Mouse (Mus musculus): ENCODE data around the gene Gpha2. TPM values are rescaled to one million over a fixed set of nuclear protein-coding genes. Genes with fewer than 3 reads are reported as not detected.
A peak's percentile ranks its signal among the peaks of the same experiment; 100 is the strongest.

Gpha2 gene
- polyA plus RNA-seq, 1 experiment from 2014 or later, result not detected

DNA sequence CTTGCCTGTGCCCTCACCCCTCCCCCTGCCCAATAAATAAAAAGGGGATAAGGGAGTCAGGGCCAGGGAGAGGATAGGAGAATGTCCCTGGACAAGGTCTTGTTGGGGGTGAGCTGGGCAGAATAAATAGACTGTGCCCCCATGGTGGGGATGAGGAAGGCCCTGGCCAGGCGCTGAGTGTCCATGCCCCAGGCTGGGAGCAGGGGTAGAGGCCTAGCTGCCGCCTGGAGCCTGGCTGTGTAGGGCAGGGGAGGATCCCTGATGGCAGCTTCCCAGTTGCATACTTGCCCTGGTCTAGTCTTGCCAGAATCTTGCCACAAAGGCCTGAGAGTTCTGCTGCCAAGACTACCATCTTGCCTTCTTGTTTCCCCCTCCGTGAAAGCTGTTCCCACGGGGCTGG, 1.7 kb downstream of the Gpha2 start:
- Histone ChIP-seq H3K4me3 (replicated peaks; ENCODE audit: low read length) (no peak overlapping the region), H3K4me1 (replicated peaks; ENCODE audit: control insufficient read depth, insufficient read depth, low read length) (no peaks in the 10 kb centered on the region), H3K27me3 (replicated peaks; ENCODE audit: control insufficient read depth, insufficient read depth, low read length) (no peaks in the 10 kb centered on the region), H3K4me2 (ENCODE audit: low read length) (no peak overlapping the region), H3K36me3 (ENCODE audit: control insufficient read depth, insufficient read depth) (peaks cover 13% of the 10 kb centered on the region; the same call in 1 of the 2 replicates), H3K9me3 (ENCODE audit: control insufficient read depth, low read length) (no peaks in the 10 kb centered on the region), H3K27ac (ENCODE audit: low read length) (no peak overlapping the region), H3K9ac (replicated peaks; ENCODE audit: low read depth, low read length) (no peak overlapping the region)
- 0 out of 2 replicates have a peak, but pooled peaks have one; percentile 20 for ATAC-seq
- 83% methylated on average over 4 of the region's 4 CpGs for WGBS

DNA sequence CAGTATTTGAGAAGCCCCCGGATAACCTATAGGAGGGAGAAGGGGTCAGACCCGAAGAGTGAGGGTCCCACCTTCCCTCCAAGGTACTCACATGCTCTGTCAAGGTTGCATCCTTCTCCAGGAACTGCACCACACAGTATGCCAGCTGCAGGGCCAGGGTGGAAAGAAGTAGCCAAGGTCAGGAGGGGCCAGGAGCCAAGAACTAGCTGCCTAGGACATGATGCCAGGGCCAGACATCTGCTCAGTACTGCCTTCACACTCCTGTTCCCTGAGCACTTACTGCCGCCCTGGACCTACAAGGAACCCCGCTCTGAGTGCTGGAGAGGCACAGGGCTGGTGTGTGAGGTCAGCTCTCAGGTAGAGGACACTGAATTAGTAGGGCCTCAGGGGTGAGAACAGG, 4.2 kb downstream of the Gpha2 start:
- no peak overlapping the region for H3K27ac ChIP-seq (ENCODE audit: low read length)
- H3K27me3 ChIP-seq (replicated peaks; ENCODE audit: control insufficient read depth, insufficient read depth, low read length), result no peaks in the 10 kb centered on the region
- no peak overlapping the region for H3K4me2 ChIP-seq (ENCODE audit: low read length)
- WGBS, result 93% methylated on average over 4 of the region's 4 CpGs
- no peak for ATAC-seq
- no peaks in the 10 kb centered on the region for H3K9me3 ChIP-seq (ENCODE audit: control insufficient read depth, low read length)
- peaks cover 13% of the 10 kb centered on the region; the same call in 1 of the 2 replicates for H3K36me3 ChIP-seq (ENCODE audit: control insufficient read depth, insufficient read depth)
- H3K9ac ChIP-seq (replicated peaks; ENCODE audit: low read depth, low read length), result no peak overlapping the region
- H3K4me3 ChIP-seq (replicated peaks; ENCODE audit: low read length), result no peak overlapping the region
- H3K4me1 ChIP-seq (replicated peaks; ENCODE audit: control insufficient read depth, insufficient read depth, low read length), result peaks cover 17% of the 10 kb centered on the region

DNA sequence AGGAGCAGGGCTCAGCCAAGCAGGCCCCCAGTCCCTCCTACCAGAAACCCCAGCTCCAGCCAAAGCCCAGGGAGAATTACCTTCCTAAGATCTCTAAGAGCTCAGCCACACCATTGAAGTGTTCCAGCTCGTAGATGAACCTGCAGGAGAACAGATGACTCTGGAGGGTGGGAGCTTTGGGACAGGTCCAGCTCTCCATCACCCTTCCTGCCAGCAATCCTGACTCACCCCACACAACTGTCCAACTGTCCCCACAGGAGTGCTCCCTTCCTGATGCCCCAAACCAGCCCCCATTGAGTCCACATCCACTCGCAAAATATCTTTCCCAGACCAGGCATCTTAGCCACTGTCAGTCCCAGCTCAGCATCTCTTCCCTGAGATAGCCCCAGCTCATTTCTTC, 4.9 kb downstream of the Gpha2 start:
- Histone ChIP-seq H3K27ac (ENCODE audit: low read length) (no peak overlapping the region), H3K9me3 (ENCODE audit: control insufficient read depth, low read length) (no peaks in the 10 kb centered on the region), H3K36me3 (ENCODE audit: control insufficient read depth, insufficient read depth) (peaks cover 13% of the 10 kb centered on the region; the same call in 1 of the 2 replicates), H3K4me3 (replicated peaks; ENCODE audit: low read length) (no peak overlapping the region), H3K9ac (replicated peaks; ENCODE audit: low read depth, low read length) (no peak overlapping the region), H3K4me1 (replicated peaks; ENCODE audit: control insufficient read depth, insufficient read depth, low read length) (peaks cover 17% of the 10 kb centered on the region), H3K27me3 (replicated peaks; ENCODE audit: control insufficient read depth, insufficient read depth, low read length) (no peaks in the 10 kb centered on the region), H3K4me2 (ENCODE audit: low read length) (no peak overlapping the region)
- 89% methylated on average over 2 of the region's 2 CpGs for WGBS
- no peak for ATAC-seq

DNA sequence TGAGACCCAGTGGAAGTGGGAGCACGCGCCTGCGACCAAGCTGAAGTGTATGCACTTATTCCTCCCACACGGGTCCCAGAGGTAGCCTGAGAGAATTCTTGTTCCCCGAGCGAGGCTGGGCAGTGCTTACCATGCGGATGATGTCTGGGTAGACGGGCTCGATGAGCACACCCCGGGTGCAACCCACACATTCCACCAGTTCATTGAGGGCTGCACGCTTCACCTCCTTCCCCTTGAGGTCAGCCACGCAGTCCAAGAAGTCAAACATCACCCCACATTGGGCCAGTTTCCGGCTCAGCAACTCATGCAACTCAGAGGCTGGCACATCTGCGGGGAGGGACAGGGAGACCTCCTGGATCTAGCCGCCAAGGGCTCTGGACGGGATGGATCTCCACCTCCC, 7.5 kb downstream of the Gpha2 start:
- Histone ChIP-seq H3K4me3 (replicated peaks; ENCODE audit: low read length) (no peak overlapping the region), H3K27ac (ENCODE audit: low read length) (no peak overlapping the region), H3K4me2 (ENCODE audit: low read length) (no peak overlapping the region), H3K27me3 (replicated peaks; ENCODE audit: control insufficient read depth, insufficient read depth, low read length) (no peaks in the 10 kb centered on the region), H3K36me3 (ENCODE audit: control insufficient read depth, insufficient read depth) (peaks cover 4% of the 10 kb centered on the region; the same call in 1 of the 2 replicates), H3K9ac (replicated peaks; ENCODE audit: low read depth, low read length) (no peak overlapping the region), H3K4me1 (replicated peaks; ENCODE audit: control insufficient read depth, insufficient read depth, low read length) (peaks cover 22% of the 10 kb centered on the region), H3K9me3 (ENCODE audit: control insufficient read depth, low read length) (no peaks in the 10 kb centered on the region)
- WGBS, result 91% methylated on average over 16 of the region's 16 CpGs
- no peak for ATAC-seq

DNA sequence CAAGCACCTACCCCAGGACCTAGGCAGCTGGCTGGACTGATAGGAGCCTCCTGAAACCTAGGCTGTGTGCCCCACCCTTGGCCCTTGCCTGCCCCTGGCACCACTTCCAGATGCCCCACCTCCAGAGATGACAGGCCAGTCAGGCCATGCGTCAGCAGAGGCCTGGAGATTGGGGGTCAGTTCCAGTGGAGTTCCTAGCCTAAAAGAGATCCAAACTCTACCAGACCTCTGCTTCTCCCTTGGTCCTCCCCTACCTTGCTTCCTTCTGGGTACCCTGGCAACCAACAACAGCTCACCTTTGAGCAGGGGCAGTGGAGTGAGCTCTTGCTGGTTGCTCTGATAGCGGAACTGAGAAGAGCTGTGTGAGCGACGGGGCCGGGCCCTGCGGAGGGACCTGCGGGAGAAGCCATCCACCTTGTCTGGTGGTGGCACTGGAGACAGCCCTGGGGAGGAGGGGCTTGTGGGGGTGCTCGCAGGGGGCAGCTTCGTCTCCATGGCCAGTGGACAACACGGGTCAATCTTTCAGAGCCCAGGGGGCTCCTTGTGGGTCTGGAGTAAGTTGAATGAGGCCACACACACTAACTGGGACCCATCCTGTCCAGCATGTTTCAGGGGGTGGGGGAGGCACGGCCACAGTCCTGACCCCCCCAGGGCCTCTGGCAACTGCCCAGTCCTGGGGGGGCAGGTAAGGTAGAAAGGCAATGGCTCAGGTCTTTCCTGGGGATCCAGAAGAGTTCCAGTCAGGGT, 8.3 kb downstream of the Gpha2 start:
- no peaks in the 10 kb centered on the region for H3K9me3 ChIP-seq (ENCODE audit: control insufficient read depth, low read length)
- WGBS, result 66% methylated on average over 11 of the region's 11 CpGs
- ATAC-seq, result no peak
- H3K27ac ChIP-seq (ENCODE audit: low read length), result no peak overlapping the region
- no peaks in the 10 kb centered on the region for H3K27me3 ChIP-seq (replicated peaks; ENCODE audit: control insufficient read depth, insufficient read depth, low read length)
- H3K4me3 ChIP-seq (replicated peaks; ENCODE audit: low read length), result peak overlapping the region; percentile 91
- H3K9ac ChIP-seq (replicated peaks; ENCODE audit: low read depth, low read length), result peak overlapping the region; percentile 86
- peaks cover 4% of the 10 kb centered on the region; the same call in 1 of the 2 replicates for H3K36me3 ChIP-seq (ENCODE audit: control insufficient read depth, insufficient read depth)
- peaks cover 22% of the 10 kb centered on the region for H3K4me1 ChIP-seq (replicated peaks; ENCODE audit: control insufficient read depth, insufficient read depth, low read length)
- peak overlapping the region; percentile 99 for H3K4me2 ChIP-seq (ENCODE audit: low read length)

DNA sequence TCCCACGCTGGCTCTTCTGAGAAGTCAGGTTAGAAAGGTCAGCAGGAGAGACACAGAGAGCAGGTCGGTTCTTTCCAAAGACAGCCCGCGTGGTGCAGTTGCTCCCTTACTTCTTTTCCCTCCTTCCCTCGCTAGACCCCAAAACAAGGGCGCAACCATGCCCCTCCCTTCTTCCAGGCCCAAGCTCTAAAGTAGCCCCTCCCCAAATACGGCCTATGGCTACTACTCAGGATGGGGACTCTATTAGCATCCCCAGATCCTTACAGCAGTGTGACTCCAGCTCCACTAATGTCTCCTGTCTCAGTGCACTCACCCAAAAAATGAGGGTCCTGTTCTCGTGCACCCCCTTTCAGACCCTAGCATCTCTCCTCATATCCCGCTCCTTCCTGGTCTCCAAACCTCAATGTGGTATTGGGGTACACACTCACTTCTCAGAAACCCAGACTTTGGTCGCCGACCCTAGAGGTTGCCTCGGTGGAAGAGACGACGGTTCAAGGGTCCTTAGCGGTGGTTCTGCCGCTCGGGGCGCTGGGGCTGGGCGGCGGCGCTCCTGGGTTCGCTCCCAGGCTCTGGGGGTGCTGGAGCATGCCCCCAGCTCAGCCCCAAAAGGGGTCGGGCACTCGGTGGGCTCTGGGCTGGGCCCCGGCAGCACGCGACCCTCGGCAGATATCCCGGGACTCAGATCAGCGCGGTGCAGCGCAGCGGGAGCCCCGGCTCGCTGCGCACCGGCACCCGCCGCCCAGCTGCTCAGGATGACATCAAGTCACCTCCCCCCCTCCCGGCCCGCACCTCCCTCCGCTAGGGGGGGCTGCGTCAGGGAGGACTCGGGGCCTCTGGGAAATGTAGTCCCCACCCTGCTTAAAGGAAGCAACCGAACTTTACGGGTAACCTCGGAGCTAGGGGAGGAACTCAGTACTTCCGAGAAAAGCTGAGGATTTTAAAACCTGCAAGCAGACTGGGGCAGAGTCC, 9.2 kb downstream of the Gpha2 start, which contains the start of gene Ppp2r5b:
TSS of gene Ppp2r5b (minus strand) at position 789 of the 969 bp plus-strand sequence.
- peaks cover 2% of the 10 kb centered on the region; the same call in 1 of the 2 replicates for H3K36me3 ChIP-seq (ENCODE audit: control insufficient read depth, insufficient read depth)
- peak within 1 kb of the TSS; percentile 91 for H3K4me3 ChIP-seq (replicated peaks; ENCODE audit: low read length)
- H3K9ac ChIP-seq (replicated peaks; ENCODE audit: low read depth, low read length), result peak within 1 kb of the TSS; percentile 86
- H3K4me1 ChIP-seq (replicated peaks; ENCODE audit: control insufficient read depth, insufficient read depth, low read length), result peaks cover 22% of the 10 kb centered on the region
- H3K27me3 ChIP-seq (replicated peaks; ENCODE audit: control insufficient read depth, insufficient read depth, low read length), result no peaks in the 10 kb centered on the region
- H3K9me3 ChIP-seq (ENCODE audit: control insufficient read depth, low read length), result no peaks in the 10 kb centered on the region
- ATAC-seq, result peak; percentile 96
- peak within 1 kb of the TSS; percentile 95 for H3K27ac ChIP-seq (ENCODE audit: low read length)
- H3K4me2 ChIP-seq (ENCODE audit: low read length), result peak within 1 kb of the TSS; percentile 99
- 2% methylated on average over 48 of the region's 48 CpGs for WGBS

DNA sequence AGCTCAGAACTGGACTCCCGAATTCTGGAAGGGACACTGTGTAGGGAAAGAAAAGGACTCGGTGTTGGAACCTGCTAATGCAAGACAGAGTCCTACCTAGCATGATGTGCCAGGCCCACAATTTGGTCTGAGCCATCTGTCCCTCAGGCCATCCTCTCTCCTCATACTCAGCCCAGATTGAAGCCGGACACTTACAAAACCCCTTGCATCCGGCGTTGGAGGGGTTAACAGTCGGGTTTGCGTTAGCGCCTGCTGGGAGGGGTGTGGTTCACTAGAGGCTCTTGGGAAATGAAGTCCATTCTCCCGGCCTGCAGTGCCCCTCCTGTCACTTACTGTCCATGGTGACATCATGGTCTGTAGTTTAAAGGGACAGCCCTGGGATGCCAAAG, 9.9 kb downstream of the Gpha2 start:
- Histone ChIP-seq H3K4me3 (replicated peaks; ENCODE audit: low read length) (peak overlapping the region; percentile 91), H3K9ac (replicated peaks; ENCODE audit: low read depth, low read length) (peak overlapping the region; percentile 86), H3K9me3 (ENCODE audit: control insufficient read depth, low read length) (no peaks in the 10 kb centered on the region), H3K27me3 (replicated peaks; ENCODE audit: control insufficient read depth, insufficient read depth, low read length) (no peaks in the 10 kb centered on the region), H3K4me1 (replicated peaks; ENCODE audit: control insufficient read depth, insufficient read depth, low read length) (peaks cover 22% of the 10 kb centered on the region), H3K27ac (ENCODE audit: low read length) (peak overlapping the region; percentile 95), H3K36me3 (ENCODE audit: control insufficient read depth, insufficient read depth) (peaks cover 2% of the 10 kb centered on the region; the same call in 1 of the 2 replicates), H3K4me2 (ENCODE audit: low read length) (peak overlapping the region; percentile 99)
- 0% methylated on average over 9 of the region's 9 CpGs for WGBS
- ATAC-seq, result peak; percentile 91

DNA sequence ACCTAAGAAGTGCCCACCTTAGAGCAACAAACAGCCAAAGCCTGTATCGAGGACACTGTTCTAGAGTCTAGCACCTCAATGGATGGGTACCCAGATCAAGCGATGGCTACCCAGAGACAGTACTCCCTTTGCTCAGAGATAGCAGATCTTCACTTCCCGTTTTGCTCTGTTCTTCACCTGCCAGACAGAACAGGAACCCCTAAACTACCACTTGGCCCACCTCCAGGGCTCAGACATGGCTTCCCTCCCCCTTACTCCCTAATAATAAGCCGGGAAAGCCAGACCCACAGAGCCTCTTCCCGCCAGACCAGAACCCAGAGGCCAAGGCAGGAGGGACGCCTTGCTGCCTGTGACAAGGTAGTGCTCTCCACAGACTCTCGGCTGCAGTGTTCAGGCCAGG, 10.7 kb downstream of the Gpha2 start:
- Histone ChIP-seq H3K4me2 (ENCODE audit: low read length) (no peak overlapping the region), H3K9me3 (ENCODE audit: control insufficient read depth, low read length) (no peaks in the 10 kb centered on the region), H3K27me3 (replicated peaks; ENCODE audit: control insufficient read depth, insufficient read depth, low read length) (no peaks in the 10 kb centered on the region), H3K36me3 (ENCODE audit: control insufficient read depth, insufficient read depth) (no peaks in the 10 kb centered on the region), H3K4me3 (replicated peaks; ENCODE audit: low read length) (no peak overlapping the region), H3K4me1 (replicated peaks; ENCODE audit: control insufficient read depth, insufficient read depth, low read length) (peaks cover 22% of the 10 kb centered on the region), H3K27ac (ENCODE audit: low read length) (no peak overlapping the region), H3K9ac (replicated peaks; ENCODE audit: low read depth, low read length) (no peak overlapping the region)
- WGBS, result 78% methylated on average over 7 of the region's 7 CpGs
- ATAC-seq, result no peak

DNA sequence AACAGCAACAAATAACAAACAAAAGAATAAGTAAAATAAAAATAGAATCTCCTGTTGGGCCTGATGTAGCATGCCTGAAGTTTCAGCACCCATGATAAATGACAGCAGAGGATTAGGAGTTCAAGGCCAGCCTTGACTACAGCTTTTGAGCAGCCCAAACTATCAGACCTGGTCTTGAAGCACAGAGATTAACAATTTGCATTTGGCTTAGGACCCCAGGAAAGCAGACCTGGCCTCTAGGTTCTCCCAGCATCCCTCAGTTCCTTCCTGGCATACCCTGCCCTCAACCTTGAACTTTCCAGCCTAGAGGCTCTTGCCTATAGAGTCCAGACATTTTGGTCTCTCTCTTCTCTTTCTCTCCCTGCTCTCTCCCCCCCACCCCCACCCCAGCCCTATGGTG, 12.6 kb downstream of the Gpha2 start:
- no peaks in the 10 kb centered on the region for H3K36me3 ChIP-seq (ENCODE audit: control insufficient read depth, insufficient read depth)
- no peaks in the 10 kb centered on the region for H3K9me3 ChIP-seq (ENCODE audit: control insufficient read depth, low read length)
- no peak overlapping the region for H3K9ac ChIP-seq (replicated peaks; ENCODE audit: low read depth, low read length)
- H3K27me3 ChIP-seq (replicated peaks; ENCODE audit: control insufficient read depth, insufficient read depth, low read length), result no peaks in the 10 kb centered on the region
- no peak overlapping the region for H3K4me3 ChIP-seq (replicated peaks; ENCODE audit: low read length)
- H3K27ac ChIP-seq (ENCODE audit: low read length), result no peak overlapping the region
- H3K4me2 ChIP-seq (ENCODE audit: low read length), result no peak overlapping the region
- H3K4me1 ChIP-seq (replicated peaks; ENCODE audit: control insufficient read depth, insufficient read depth, low read length), result peaks cover 34% of the 10 kb centered on the region
- ATAC-seq, result no peak
